Mouse (Mus musculus) embryonic facial prominence, embryonic 10.5 days (tissue): ENCODE results near the gene Hoxb8. TPM values are rescaled to one million over a fixed set of nuclear protein-coding genes. Genes with fewer than 3 reads are reported as not detected.

Experiments
- DNase-seq: peaks from one replicate; pipeline ENCODE4 v3.0.0-alpha.2; 2017; ENCODE audit warnings: low spot score
- H3K27ac ChIP-seq: fragments of 300-500 bp; sonication (generic); replicated peaks from 2 replicates; pipeline ENCODE4 v1.5.1; 2016; ENCODE audit warnings: mild to moderate bottlenecking
- H3K27me3 ChIP-seq: fragments of 300-500 bp; sonication (generic); replicated peaks from 2 replicates; pipeline ENCODE4 v1.6.1; 2016; ENCODE audit warnings: low read depth, mild to moderate bottlenecking; ENCODE audit not compliant: poor library complexity, severe bottlenecking
- H3K36me3 ChIP-seq: fragments of 300-500 bp; sonication (generic); replicated peaks from 2 replicates; pipeline ENCODE4 v1.6.1; 2016; ENCODE audit warnings: mild to moderate bottlenecking, moderate library complexity
- H3K4me1 ChIP-seq: fragments of 300-500 bp; sonication (generic); 2 replicates; pipeline ENCODE4 v1.6.1; 2016
- H3K4me3 ChIP-seq: fragments of 300-500 bp; sonication (generic); 2 replicates; pipeline ENCODE4 v1.5.1; 2016; ENCODE audit warnings: mild to moderate bottlenecking, moderate library complexity
- H3K9me3 ChIP-seq: fragments of 300-500 bp; sonication (generic); 2 replicates; pipeline ENCODE4 v1.6.1; 2016; ENCODE audit warnings: mild to moderate bottlenecking
- WGBS: fragments of 180-500 bp; shearing (Covaris S2); methylation state at CpG from one replicate; pipeline ENCODE4 v1.1.7; 2016; 5-methylcytosine and 5-hydroxymethylcytosine counted together
- polyA plus RNA-seq: library from polyadenylated mRNA; unstranded; fragments of >200 nt; fragmentation: Nextera tagmentation; extraction: Ambion mirVana; gene quantifications from 2 replicates; pipeline ENCODE4 v1.2.1, GENCODE M21; 2016

Hoxb8 gene
- polyA plus RNA-seq, 1 experiment from 2014 or later, result not detected

DNA sequence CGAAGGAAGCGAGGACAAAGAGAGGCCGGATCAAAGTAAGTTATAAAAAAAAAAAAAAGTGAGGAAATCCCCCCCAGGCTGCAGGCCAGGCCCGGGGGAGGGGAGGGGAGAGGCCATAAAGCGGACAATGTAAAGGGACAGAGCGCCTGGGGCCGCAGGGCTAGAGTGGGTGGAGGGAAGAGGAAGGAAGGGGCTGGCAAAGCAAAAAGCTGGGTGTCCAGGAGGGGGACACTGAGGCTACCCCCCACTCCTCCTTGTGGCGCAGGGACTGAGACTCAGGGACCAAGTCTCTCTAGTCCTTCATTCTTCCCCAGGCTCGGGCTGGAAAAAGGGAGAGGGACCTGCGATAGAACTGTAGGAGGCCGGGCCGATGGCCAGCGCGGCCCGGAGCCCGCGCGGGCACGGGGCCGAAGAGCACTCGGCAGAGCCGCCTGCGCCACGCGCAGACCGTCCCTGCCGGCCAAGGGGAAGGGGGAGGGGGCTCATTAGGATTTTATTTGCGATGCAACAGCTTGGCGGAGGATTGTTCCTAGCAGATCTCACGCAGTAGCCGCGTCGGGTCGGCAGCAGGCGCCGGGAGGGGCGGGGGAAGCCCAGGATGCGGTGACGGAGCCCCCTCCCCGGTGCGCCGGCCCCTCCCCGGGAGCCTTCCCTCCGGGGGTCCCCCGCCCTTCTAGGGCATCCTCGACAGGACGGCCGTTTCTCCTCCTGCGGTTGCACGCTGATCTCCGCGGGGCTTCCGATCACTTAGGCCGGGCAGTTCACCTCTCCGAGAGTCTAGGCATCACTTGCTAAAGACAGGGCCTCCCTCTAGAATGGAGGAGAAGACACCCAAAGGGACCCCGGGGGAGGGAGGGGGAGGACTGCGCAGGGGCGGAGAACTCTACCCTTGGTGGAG, 9.4 kb upstream of the Hoxb8 start:
- Histone ChIP-seq H3K27ac (no peak overlapping the region), H3K36me3 (no peaks in the 10 kb centered on the region), H3K27me3 (peaks cover 100% of the 10 kb centered on the region), H3K9me3 (no peaks in the 10 kb centered on the region), H3K4me3 (no peak overlapping the region; the same call in 1 of the 2 replicates), H3K4me1 (peaks cover 11% of the 10 kb centered on the region)
- WGBS, result under 1% methylated on average over 58 of the region's 58 CpGs
- no peak for DNase-seq

DNA sequence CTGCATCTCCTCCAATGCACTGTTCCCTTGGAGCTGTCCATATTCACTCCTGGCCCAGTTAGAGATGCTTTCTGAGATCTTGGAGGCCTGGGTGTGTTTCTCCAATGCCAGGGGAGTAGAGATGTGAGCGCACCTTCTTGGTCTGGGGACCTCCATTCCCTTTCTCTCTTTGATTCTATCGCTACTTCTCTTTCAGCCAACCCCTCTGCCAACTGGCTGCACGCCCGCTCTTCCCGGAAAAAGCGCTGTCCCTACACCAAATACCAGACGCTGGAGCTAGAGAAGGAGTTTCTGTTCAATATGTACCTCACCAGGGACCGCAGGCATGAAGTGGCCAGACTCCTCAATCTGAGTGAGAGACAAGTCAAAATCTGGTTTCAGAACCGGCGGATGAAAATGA, 7.3 kb upstream of the Hoxb8 start:
- 4% methylated on average over 10 of the region's 10 CpGs for WGBS
- no peak for DNase-seq
- Histone ChIP-seq H3K36me3 (no peaks in the 10 kb centered on the region), H3K4me1 (peaks cover 11% of the 10 kb centered on the region), H3K9me3 (no peaks in the 10 kb centered on the region), H3K27me3 (peaks cover 100% of the 10 kb centered on the region), H3K4me3 (no peak overlapping the region), H3K27ac (no peak overlapping the region)

DNA sequence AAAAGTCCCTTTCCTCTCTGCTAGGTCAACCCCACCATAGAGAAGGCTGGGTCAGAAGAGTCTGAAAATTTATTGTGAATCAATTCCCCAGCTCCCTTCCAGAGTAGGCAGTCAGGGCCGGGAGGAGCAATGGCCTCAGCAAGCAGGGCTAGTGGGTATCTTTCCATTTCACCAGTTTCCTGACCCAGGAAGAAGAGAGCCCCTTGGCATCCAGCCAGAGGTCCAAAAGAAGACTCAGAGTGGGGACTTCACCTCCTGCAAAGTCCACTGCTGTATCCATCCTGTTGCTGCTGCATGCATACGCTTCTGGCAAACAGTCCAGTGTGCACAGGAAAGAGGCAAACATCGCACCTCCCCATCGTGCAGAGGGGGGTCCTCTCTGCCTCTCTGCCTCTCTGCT, 5.8 kb upstream of the Hoxb8 start:
- no peaks in the 10 kb centered on the region for H3K36me3 ChIP-seq
- H3K9me3 ChIP-seq, result no peaks in the 10 kb centered on the region
- H3K4me3 ChIP-seq, result no peak overlapping the region
- WGBS, result 7% methylated on average over 4 of the region's 4 CpGs
- peaks cover 100% of the 10 kb centered on the region for H3K27me3 ChIP-seq
- no peak overlapping the region for H3K27ac ChIP-seq
- DNase-seq, result no peak
- peaks cover 11% of the 10 kb centered on the region for H3K4me1 ChIP-seq

DNA sequence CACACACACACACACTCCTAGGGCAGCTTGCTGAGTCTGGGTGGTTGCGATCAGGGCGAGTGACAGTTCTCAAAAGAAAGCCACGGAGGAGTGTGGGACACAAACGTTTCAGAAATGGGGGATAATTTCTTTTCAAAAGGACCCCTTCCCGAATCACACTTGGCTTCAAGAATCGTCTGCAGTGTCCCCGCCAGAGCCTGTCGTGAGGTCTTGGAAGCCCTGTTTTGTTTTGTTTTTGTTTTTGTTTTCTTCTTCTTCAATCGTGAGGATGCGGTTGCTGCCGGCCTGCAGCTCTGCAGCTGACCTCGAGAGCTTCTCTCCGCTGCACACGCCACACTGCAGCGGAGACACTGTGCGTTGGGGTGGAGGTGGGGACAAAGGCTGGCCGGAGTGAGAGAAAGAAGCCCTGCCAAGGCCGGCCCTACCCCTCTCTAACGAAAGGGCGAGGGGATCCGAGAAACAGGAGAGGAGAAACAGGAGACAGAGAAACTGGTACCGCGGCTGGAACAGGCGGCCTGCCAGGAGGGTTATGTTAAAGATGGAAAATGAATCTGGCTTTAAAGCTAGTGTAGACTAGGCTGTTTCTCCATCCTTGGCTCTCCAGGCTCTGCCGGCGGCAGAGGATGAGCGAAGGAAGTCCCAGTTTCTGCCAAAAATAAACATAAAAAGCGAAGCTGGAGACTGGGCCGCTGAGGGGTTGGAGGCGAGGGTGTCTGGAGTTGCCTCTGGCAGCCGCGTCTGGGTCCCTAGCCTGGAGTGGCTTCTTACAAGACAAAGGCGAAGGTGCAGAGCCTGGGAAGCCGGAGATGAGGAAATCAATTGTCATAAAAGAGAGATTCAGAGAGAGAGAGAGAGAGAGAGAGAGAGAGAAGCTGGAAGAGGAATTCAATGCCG, 4.3 kb upstream of the Hoxb8 start:
- peaks cover 2% of the 10 kb centered on the region for H3K4me1 ChIP-seq
- DNase-seq, result no peak
- H3K27me3 ChIP-seq, result peaks cover 100% of the 10 kb centered on the region
- H3K4me3 ChIP-seq, result no peak overlapping the region
- no peaks in the 10 kb centered on the region for H3K9me3 ChIP-seq
- H3K36me3 ChIP-seq, result no peaks in the 10 kb centered on the region
- H3K27ac ChIP-seq, result no peak overlapping the region
- WGBS, result 2% methylated on average over 35 of the region's 35 CpGs

DNA sequence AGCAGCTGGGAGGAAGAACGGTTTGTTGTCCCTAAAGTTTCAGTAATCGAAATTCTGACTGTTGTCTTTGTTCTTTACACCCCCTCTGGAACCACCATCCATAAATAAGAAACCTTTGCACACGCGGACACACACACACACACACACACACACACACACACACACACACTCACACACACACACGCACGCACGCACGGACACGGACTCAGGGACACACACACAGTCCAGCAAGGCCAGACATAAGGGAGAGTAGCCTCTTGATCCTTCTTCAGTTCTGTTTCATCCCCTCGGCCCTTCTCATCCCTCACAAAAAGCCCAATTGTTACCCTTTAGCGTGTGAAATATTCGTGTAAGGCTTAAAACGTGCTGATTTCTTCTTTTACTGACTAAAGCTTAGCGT, 3.4 kb upstream of the Hoxb8 start:
- Histone ChIP-seq H3K4me3 (no peak overlapping the region), H3K9me3 (no peaks in the 10 kb centered on the region), H3K27ac (no peak overlapping the region), H3K36me3 (no peaks in the 10 kb centered on the region), H3K4me1 (peaks cover 5% of the 10 kb centered on the region), H3K27me3 (peaks cover 100% of the 10 kb centered on the region)
- 14% methylated on average over 14 of the region's 14 CpGs for whole genome bisulfite sequencing
- no peak for DNase-seq

DNA sequence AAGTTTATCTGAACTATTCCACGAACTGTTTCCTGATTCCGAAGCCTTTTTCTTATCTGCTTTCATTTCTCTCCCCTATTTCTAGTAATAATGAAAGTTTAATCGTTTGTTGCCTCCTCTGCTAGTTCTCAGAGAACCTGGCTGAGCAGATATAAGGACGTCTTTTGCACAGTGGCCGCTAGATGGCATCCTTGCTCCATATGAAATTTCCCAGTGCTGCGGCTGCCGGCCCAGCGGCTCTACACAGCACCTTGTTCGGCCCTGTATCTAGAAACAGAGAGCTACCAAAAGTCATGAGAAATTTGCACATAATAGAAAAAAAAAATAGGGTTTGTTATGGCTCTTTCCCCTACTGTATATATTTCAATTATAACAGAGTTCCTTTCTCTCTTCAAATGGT, 2.9 kb upstream of the Hoxb8 start:
- peak; percentile 88 for DNase-seq
- Histone ChIP-seq H3K9me3 (no peaks in the 10 kb centered on the region), H3K27ac (no peak overlapping the region), H3K27me3 (peaks cover 100% of the 10 kb centered on the region), H3K4me3 (no peak overlapping the region), H3K36me3 (no peaks in the 10 kb centered on the region), H3K4me1 (peaks cover 5% of the 10 kb centered on the region)
- 1% methylated on average over 9 of the region's 9 CpGs for WGBS

DNA sequence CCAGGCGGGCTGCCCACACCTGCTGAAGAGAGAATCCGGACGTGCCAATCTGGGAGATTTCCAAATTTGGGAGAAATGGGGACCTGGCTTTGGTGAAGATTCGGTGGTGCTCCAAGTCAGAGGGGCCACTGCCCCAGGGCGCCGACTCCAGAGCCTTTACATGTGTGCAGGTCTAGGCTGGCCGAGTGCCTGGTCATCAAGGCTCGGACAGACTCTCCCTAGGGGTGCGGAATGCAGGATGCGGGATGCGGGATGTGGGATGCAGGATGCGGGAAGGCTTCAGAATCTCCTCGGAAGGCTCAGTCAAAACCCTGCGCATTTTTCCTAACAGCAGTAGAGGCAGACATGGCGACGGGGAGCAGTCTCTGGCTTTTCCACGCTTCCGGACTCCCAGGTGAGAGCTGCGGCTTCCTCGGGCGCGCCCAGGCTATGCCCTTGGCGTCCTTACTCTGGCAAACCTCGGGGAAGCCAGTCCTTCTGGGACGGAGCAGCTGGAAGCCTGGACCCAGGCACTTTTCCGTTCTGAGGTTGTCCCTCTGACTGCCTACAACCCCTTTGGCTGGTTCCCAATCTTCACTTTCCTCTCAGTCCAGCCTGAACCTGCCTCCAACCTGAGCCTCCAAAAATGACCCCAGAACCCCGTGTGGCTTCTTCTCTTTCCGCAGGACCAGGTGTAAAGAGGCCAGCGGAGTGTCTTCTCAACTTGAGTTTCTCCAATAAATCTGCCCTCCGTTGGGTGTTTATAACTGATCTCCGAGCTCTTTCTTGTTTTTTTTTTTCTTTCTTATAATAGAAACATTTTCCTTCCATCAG, 2.1 kb upstream of the Hoxb8 start:
- peaks cover 100% of the 10 kb centered on the region for H3K27me3 ChIP-seq
- WGBS, result 2% methylated on average over 31 of the region's 31 CpGs
- H3K4me3 ChIP-seq, result no peak overlapping the region
- H3K27ac ChIP-seq, result no peak overlapping the region
- no peaks in the 10 kb centered on the region for H3K36me3 ChIP-seq
- H3K4me1 ChIP-seq, result peaks cover 12% of the 10 kb centered on the region
- H3K9me3 ChIP-seq, result no peaks in the 10 kb centered on the region
- no peak for DNase-seq

DNA sequence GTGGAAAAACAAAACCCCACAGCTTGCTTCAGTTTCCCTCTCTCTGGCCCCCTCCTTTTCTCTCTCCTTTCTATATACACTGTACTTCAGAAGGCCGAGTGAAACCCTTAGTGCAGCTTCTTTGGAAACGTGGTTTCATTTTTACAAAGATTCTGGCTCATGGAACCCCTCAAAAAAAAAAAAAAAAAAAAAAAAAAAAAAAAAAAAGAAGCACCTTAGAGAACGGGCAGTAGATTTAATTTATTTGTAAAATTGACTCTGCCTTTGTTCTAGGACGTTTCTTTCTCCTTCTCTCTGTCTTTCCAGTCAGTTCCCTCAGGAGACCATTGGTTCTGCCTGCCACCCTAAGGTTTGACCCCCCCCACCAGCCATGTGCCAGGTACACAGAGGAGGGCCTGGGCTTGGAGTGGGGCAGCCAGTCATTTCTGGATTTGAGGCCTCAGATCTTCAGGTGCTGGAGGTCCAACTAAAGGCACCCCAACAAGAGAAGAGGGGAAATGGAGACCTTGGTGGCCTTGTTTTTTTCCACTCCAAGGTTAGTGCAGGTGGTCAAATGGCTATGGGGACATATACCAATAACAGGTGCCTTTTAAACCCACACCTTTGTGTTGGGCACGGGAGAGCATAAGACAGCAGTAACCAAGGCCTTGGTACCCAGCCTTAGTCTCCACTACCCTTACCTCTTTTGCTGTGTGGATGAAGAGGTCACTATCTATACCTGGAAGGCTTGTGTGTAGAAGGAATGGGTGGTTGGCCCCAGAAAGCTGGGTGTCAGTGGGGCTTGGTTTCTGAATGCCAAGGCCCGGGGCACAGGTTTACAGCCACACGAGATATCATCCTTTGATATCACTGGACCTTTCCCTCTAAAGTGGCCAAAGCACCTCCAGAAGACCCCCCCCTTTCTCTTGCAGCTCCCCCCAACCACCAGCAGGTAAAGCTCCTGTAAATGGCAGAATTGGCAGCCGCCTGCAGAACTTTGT, 1.0 kb upstream of the Hoxb8 start:
- Histone ChIP-seq H3K27me3 (peaks cover 100% of the 10 kb centered on the region), H3K36me3 (no peaks in the 10 kb centered on the region), H3K4me1 (peaks cover 15% of the 10 kb centered on the region), H3K4me3 (no peak overlapping the region), H3K9me3 (no peaks in the 10 kb centered on the region), H3K27ac (no peak overlapping the region)
- 5% methylated on average over 8 of the region's 8 CpGs for WGBS
- DNase-seq, result no peak

DNA sequence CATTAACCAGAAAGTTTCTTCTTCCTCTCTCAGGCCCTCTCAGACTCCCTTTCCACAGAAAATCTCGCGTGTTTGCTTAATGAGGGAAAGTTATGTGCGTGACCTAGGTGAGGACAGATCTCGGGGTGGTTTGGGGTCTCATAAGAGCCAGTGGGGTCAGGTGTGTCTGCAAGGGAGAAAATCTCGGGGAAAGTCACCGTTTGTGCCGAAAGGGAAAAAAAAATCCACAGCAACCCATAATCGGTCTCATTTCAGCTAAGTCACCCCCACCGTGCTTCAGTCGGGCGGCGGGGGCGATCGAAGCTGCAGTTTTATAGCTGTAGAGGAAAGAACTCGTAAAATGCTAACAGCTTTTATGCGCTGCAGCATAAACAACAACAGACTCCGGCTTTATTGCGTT, 309 bp upstream of the Hoxb8 start:
- no peak overlapping the region for H3K4me3 ChIP-seq

DNA sequence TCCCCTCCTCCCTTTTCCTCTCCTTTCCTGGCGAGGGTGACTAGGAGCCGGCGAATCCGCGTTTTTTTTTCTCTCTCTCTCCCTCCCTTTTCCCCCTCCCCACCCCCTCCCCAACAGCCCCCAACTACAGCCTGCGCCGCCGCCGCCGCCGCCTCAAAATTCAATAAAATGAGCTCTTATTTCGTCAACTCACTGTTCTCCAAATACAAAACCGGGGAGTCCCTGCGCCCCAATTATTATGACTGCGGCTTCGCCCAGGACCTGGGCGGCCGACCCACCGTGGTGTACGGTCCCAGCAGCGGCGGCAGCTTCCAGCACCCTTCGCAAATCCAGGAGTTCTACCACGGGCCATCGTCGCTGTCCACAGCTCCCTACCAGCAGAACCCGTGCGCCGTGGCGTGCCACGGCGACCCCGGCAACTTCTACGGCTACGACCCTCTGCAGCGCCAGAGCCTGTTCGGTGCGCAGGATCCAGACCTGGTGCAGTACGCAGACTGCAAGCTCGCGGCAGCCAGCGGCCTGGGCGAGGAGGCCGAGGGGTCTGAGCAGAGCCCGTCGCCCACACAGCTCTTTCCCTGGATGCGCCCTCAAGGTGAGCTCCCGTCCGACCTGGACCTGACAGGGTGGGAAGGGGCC, 1.2 kb downstream of the Hoxb8 start:
- Histone ChIP-seq H3K36me3 (no peaks in the 10 kb centered on the region), H3K27me3 (peaks cover 100% of the 10 kb centered on the region), H3K9me3 (no peaks in the 10 kb centered on the region), H3K27ac (no peak overlapping the region), H3K4me3 (0 out of 2 replicates have a peak overlapping the region, but pooled peaks have one; percentile 11), H3K4me1 (peaks cover 20% of the 10 kb centered on the region)
- WGBS, result under 1% methylated on average over 49 of the region's 49 CpGs
- peak; percentile 79 for DNase-seq

More for the DNA sequence above, 309 bp upstream of the Hoxb8 start:
- Histone ChIP-seq H3K4me1 (peaks cover 15% of the 10 kb centered on the region), H3K36me3 (no peaks in the 10 kb centered on the region), H3K9me3 (no peaks in the 10 kb centered on the region), H3K27ac (no peak overlapping the region), H3K27me3 (peaks cover 100% of the 10 kb centered on the region)
- DNase-seq, result no peak
- 5% methylated on average over 18 of the region's 18 CpGs for WGBS
